Mouse (Mus musculus) layer of hippocampus, adult 2 months (tissue): ENCODE results near the gene Gm5901. TPM values are rescaled to one million over a fixed set of nuclear protein-coding genes. Genes with fewer than 3 reads are reported as not detected.
"Not testable (repeated sequence)": the region's sequence is repeated elsewhere in the genome, so short reads cannot be mapped to it uniquely, and the experiment has no call there.

Source experiments
- DNase-seq, 2 experiments: peaks; one replicate each; pipeline ENCODE4 v3.0.0; 2022; ENCODE audit warnings: low spot score in 2 of 2
- H3K27ac ChIP-seq: fragments of 200-600 bp; 2 replicates; pipeline ENCODE4 v1.8.1; 2022
- H3K4me3 ChIP-seq: fragments of 200-600 bp; 2 replicates; pipeline ENCODE4 v1.8.1; 2022; ENCODE audit warnings: mild to moderate bottlenecking
- CTCF ChIP-seq: fragments of 200-600 bp; conservative IDR thresholded peaks from 2 replicates; pipeline ENCODE4 v1.8.1; 2022; ENCODE audit warnings: antibody characterized with exemption, mild to moderate bottlenecking, moderate library complexity
- long read RNA-seq, 2 experiments: library from polyadenylated mRNA; stranded (forward); transcript quantifications; one replicate each; pipeline ENCODE4 v2.0.0; 2021; ENCODE audit warnings: borderline mapping rate in 2 of 2
- total RNA-seq, 2 experiments: library from RNA; stranded (reverse); gene quantifications; 2 replicates each; pipeline ENCODE4 v1.2.3; 2021

Gene Gm5901
- not detected for total RNA-seq
- long read RNA-seq, experiment 1, result 0 reads
- long read RNA-seq, experiment 2, result 0 reads

DNA sequence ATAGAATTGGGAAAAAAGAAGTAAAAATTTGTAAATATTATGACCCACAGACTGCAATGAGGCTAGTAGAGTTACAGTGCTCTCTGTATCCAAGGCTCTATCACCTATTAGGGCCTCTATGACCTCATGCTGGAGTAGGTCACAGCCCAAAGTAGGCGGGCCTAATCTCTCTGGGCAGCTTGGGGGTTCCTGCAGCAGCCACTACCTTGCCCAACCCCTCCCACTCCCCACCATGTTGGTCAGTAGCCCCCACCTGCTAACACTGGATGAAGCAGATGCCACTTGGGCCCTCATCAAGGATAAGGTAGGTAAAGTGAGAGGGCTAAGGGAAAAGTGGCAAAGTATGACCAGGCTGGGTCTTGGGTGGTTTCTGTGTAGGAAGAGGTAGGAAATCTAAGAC, at the start of gene Gm5901:
TSS of gene Gm5901 (plus strand) at position 173 of the 400 bp plus-strand sequence.
- Histone ChIP-seq H3K4me3 (no peak within 1 kb of the TSS), H3K27ac (peak within 1 kb of the TSS; percentile 8; the same call in 1 of the 2 replicates)
- DNase-seq, result no peak
- no peak for TF ChIP-seq CTCF

DNA sequence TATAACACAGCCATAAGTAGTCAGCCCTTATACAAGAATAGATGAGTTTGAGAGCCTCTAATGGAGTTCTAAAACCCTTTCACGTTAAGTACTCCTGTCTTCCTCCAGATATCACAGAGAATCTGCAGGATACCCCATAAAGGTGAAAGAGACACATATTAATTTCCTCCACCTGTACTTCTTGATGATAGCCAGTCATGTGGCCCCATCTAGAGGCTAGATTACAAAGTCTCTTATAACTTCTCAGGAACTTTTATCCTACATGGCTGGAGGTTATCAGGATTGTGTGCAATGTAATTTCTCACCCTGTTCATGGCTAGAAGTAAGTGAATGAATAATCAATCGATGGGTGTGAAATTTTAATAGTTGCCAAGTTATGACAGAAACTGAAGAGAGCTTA, 49.5 kb upstream of the Gm5901 start:
- no peak overlapping the region for H3K4me3 ChIP-seq
- TF ChIP-seq CTCF, result peak; percentile 50
- DNase-seq, result no peak
- no peak overlapping the region for H3K27ac ChIP-seq

DNA sequence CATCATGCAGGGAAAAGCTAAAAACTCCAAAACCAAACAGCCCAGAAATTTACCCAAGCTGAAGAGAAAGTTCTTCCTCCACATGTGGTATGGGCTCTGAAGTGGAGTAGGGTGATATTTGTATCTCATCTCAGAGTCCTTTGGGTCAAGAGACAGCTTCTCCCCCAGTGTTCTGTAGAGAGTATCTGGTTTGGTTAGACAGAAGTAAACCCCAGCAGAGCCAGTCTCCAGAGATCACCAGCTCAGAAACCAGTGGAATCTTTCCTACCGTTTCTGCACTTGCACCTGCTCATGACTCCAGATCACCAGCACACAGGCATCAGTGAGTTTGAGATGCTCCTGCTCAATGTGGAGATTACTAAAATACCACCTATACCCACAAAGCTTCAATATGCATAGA, 40.8 kb upstream of the Gm5901 start, which contains the start of gene Olfr690:
TSS of gene Olfr690 (minus strand) at position 101 of the 400 bp plus-strand sequence.
- no peak within 1 kb of the TSS for H3K27ac ChIP-seq
- no peak within 1 kb of the TSS for H3K4me3 ChIP-seq
- no peak for DNase-seq
- no peak for TF ChIP-seq CTCF

DNA sequence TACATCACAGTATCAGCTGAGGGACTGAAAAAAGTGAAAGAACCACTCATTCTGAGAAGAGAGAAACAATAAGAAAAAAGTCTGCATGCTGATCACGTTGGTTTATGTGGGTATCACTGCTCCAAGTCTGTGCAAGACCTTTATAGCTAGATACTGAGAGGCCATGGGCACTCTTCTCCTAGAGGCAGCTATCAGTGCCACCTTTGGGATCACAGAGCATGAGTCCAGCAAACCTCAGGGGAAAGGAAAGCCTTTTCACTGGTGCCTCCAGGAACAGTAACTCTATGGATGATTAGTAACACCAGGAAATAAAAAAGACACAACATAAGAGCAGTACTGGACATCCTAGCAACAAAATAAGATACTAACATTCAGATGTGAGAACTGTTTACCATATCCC, 32.7 kb upstream of the Gm5901 start, which contains the start of gene Olfr691:
TSS of gene Olfr691 (minus strand) at position 101 of the 400 bp plus-strand sequence.
- no peak within 1 kb of the TSS for H3K27ac ChIP-seq
- no peak for TF ChIP-seq CTCF
- H3K4me3 ChIP-seq, result no peak within 1 kb of the TSS
- no peak for DNase-seq

DNA sequence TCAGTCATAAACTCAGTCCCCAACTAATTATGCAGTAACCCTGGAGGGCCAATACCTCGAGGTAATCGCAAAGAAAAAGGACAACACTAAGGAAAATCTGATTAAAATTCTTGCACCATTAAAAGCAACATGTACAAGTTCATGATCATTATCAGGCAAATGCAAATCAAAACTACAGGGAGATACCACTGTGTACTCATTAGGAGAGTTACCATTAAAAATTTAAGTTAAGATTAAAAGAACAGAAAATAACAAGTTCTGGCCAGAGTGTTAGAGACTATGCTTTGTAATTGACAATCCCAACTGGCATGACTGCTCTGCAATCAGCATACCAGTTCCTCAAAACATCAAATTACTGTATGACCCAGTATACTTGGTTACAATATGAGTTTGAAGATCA, 32.1 kb upstream of the Gm5901 start:
- no peak for TF ChIP-seq CTCF
- H3K27ac ChIP-seq, result no peak overlapping the region
- DNase-seq, result no peak
- H3K4me3 ChIP-seq, result no peak overlapping the region

DNA sequence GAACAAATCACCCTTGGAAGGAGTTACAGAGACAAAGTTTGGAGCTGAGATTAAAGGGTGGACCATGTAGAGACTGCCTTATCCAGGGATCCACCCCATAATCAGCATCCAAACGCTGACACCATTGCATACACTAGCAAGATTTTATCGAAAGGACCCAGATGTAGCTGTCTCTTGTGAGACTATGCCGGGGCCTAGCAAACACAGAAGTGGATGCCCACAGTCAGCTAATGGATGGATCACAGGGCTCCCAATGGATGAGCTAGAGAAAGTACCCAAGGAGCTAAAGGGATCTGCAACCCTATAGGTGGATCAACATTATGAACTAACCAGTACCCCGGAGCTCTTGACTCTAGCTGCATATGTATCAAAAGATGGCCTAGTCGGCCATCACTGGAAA, 18.8 kb upstream of the Gm5901 start:
- DNase-seq, H3K4me3 ChIP-seq, H3K27ac ChIP-seq: not testable (repeated sequence)

DNA sequence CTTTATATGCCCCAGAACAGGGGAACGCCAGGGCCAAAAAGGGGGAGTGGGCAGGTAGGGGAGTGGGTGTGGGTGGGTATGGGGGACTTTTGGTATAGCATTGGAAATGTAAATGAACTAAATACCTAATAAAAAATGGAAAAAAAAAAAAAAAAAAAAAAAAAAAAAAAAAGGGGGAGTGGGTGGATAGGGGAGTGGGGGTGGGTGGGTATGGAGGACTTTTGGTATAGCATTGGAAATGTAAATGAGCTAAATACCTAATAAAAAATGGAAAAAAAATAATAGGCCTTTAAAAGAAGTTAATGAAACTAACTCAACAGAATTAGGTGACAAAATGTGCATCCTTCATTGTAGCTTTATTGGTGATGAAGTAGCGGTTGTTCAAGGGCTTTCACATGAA, 18.4 kb upstream of the Gm5901 start:
- H3K4me3 ChIP-seq, DNase-seq, H3K27ac ChIP-seq: not testable (repeated sequence)

DNA sequence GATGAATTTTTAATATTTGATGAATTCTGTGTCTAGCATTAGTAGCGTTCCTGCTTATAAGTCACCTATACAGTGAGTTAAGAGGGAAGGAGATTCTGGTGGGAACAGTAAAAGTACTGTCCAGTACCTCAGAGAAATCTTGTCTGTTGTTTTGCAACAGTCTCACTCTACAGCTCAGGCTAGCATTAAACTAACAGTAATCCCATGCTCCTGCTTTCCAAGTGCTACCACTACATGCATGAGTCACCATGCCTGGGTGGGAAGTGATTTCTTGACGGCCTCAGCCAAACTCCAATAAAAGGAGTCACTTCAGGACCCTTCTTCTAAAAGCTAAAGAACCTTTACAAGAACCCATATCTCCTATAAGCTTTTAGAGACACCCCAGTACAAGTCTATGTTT, 13.1 kb upstream of the Gm5901 start:
- TF ChIP-seq CTCF, result no peak
- DNase-seq, result no peak
- Histone ChIP-seq H3K4me3 (no peak overlapping the region), H3K27ac (no peak overlapping the region)

DNA sequence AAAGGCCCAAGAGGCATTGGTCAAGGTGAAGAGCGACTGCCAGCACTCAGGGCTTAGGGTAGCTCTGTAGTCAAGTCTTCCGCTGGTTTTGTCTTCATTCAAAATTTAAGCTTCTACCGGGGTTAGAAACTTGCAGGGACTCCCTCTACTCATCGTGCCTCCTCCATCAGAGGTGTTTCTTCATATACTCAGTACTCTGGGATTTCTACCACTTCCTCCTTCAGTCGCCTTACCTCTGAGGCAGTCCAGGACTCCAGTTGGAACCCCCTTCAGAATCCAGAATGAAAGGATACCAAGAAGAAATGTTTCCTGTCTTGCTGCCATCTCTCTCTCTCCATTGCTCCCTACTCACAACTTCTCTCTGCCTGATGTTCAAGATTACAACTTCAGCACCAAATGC, 7.6 kb upstream of the Gm5901 start:
- H3K4me3 ChIP-seq, result no peak overlapping the region
- no peak for DNase-seq
- no peak overlapping the region for H3K27ac ChIP-seq
- no peak for TF ChIP-seq CTCF

DNA sequence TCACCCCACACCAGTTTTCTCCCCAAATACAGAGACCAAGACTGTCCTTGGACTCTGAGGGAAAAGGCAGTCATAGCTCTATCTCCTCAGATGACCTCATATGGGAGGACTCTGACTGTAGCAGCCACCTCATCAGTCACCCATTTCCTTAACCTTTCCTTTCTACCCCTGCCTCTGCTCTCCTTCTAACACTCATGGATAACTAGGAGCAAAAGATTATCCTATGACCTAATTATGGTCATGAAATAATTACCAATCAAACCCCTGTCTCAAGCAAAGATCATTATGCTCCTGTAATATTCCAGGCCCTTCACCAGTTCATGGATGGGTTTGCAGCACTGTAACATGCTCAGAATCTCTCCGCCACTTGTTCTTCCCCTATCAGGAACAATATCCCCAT, 6.9 kb upstream of the Gm5901 start, which contains the start of gene Olfr692:
TSS of gene Olfr692 (plus strand) at position 301 of the 400 bp plus-strand sequence.
- TF ChIP-seq CTCF, result no peak
- no peak for DNase-seq
- Histone ChIP-seq H3K4me3 (no peak within 1 kb of the TSS), H3K27ac (no peak within 1 kb of the TSS)

DNA sequence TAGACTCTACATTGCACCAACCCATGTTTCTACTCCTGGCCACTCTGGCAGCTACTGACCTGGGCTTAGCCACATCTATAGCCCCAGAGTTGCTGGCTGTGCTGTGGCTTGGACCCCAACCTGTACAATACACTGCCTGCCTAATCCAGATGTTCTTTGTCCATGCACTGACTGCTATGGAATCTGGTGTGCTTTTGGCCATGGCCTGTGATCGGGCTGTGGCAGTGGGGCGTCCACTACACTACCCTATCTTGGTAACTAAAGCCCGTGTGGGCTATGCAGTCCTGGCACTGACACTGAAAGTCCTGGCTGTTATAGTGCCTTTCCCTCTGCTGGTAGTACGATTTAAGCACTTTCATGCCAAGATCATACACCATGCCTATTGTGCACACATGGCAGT, 6.3 kb upstream of the Gm5901 start:
- Histone ChIP-seq H3K4me3 (no peak overlapping the region), H3K27ac (no peak overlapping the region)
- no peak for TF ChIP-seq CTCF
- no peak for DNase-seq

DNA sequence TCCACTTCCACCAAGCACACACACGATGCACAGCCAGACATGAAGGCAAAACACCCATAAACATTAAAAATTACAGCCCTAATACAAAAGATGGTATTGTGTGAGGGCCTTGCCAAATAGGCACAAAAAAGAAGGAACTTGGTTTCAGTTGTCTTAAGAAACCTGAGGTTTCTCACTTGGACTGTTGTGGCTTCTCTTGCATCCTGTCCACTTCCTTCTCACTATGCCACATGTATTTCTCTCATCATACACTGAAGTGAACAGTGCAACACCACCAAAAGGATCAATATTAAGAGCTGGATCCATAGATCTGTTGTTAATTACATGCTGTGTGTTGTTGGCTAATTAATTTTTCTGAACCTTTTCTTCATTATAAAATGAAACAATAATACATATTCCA, 1.9 kb upstream of the Gm5901 start:
- no peak for TF ChIP-seq CTCF
- no peak overlapping the region for H3K4me3 ChIP-seq
- no peak for DNase-seq
- no peak overlapping the region for H3K27ac ChIP-seq

DNA sequence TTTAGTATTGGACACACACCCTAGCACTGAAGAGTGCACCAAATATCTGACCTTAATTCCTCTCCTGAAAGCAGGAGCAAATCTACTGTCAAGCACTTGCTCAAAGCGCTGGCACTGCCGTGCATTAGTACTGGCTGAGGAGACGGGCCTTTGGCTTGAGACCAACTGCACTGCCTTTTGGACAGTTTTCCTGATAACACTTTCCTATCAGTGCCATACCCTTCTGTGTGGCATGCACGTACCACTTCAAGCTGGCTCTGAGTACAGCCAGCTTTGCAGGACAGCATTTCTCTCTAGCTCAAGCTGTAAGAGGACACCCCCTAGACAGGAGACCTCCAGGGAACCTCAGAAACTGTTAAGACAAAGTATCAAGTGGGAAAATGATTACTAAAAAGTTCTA, 1.3 kb upstream of the Gm5901 start:
- no peak for DNase-seq
- peak overlapping the region; percentile 8; the same call in 1 of the 2 replicates for H3K27ac ChIP-seq

DNA sequence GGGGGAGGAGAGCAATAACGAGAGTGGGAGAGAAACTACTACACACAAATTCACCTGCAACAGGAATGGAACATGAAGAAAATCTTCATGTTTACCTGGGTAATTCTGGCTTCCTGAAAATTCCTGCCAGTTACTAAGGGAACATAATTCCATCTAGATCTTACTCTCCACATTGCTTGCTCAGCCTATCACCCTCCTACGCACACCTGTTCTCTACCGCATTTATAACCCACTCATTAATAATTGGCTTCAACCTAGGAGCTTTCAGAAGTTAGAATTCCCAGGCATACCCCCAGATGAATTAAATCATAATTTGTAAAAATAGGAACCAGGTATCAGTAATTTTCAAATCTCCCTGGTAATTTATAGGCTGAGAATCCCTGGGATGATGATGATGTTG, 862 bp upstream of the Gm5901 start:
- Histone ChIP-seq H3K4me3 (no peak overlapping the region), H3K27ac (0 out of 2 replicates have a peak overlapping the region, but pooled peaks have one; percentile 8)
- TF ChIP-seq CTCF, result no peak
- DNase-seq, result peak; percentile 48 to 59

More for the DNA sequence above, 1.3 kb upstream of the Gm5901 start:
- H3K4me3 ChIP-seq, result no peak overlapping the region
- no peak for TF ChIP-seq CTCF

DNA sequence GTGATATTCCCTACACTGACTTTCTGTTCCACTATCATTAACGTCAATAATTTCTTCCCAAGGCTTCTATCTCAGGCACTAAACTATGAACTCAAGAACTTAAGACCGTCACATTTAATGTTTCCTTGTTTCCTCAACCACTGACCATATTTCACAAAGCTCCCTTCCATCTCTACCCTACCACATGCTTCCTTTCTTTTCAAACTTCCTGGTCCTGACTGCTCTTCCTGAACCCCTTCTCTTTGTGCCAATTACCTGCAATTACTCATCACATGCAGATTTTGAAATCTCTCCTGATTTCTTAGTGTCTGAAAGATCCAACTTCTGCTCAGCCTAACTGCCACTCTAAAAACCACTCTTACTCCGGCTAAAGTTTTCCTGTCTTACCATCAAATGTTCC, 5.5 kb downstream of the Gm5901 start:
- TF ChIP-seq CTCF, result no peak
- Histone ChIP-seq H3K27ac (no peak overlapping the region), H3K4me3 (no peak overlapping the region)
- no peak for DNase-seq
